Mouse (Mus musculus) erythroblast, embryonic 14.5 days (primary cell): ENCODE data around the gene Kat7.

ENCODE experiments used
- GATA1 ChIP-seq: IDR thresholded peaks from 2 replicates; pipeline ENCODE4 v1.6.1; 2012; ENCODE audit warnings: low read length, inconsistent platforms, mixed read lengths
- TAL1 ChIP-seq: IDR thresholded peaks from 3 replicates; pipeline ENCODE4 v1.6.1; 2012; ENCODE audit warnings: low read length, inconsistent platforms, mixed read lengths

DNA sequence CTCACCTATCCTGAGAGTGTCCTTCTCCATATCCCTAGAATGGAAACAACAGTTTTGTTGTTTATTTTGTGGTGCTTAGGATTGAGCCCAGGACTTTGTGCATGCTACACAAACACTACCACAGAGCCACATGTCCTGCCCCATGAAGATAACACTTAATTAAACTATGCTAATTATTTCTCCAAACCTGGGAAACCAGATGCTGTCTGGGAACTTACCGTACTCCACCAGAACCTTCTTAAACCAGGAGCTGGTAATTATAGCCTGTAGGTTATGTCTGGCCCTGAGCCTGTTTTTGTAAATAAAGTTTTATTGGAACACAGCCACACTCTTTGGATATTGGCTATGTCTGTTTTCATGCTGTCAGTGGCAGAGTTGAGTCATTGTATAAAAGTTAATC, 30.2 kb upstream of the Kat7 start:
- TF ChIP-seq GATA1 (no peak), TAL1 (no peak)
